Mouse (Mus musculus) macrophage (primary cell): ENCODE measurements around the gene Ptbp1. TPM values are rescaled to one million over a fixed set of nuclear protein-coding genes. Genes with fewer than 3 reads are reported as not detected.

Experiments used
- polyA plus RNA-seq: library from polyadenylated mRNA; stranded (reverse); fragments of 250-400 nt; gene quantifications from 3 replicates; pipeline ENCODE4 v1.2.4, GENCODE M21; 2018; ENCODE audit warnings: inconsistent platforms

Gene Ptbp1
- polyA plus RNA-seq, 1 experiment from 2014 or later: 143 TPM

Other genes starting within 250 kb of the Ptbp1 start
- not detected in 3 replicates for gene C2cd4c, start 240.4 kb upstream of the Ptbp1 start, polyA plus RNA-seq
- 0.15 to 0.53 TPM (median 0.38 TPM) in 3 replicates for gene Shc2, start 216.5 kb upstream of the Ptbp1 start, polyA plus RNA-seq
- gene Odf3l2, start 208.7 kb upstream of the Ptbp1 start, polyA plus RNA-seq: not detected in 3 replicates
- not detected in 3 replicates for gene Madcam1, start 189.9 kb upstream of the Ptbp1 start, polyA plus RNA-seq
- gene Tpgs1, start 185.1 kb upstream of the Ptbp1 start, polyA plus RNA-seq: 10.4 to 41.3 TPM (median 25.9 TPM) in 3 replicates
- gene Cdc34, start 172.2 kb upstream of the Ptbp1 start, polyA plus RNA-seq: 78.9 to 136 TPM (median 128 TPM) in 3 replicates
- 0.30 TPM in 1 of 3 replicates, not detected in the others for gene Gzmm, start 165.4 kb upstream of the Ptbp1 start, polyA plus RNA-seq
- gene Bsg, start 149.9 kb upstream of the Ptbp1 start, polyA plus RNA-seq: 331 to 456 TPM (median 356 TPM) in 3 replicates
- gene Hcn2, start 137.8 kb upstream of the Ptbp1 start, polyA plus RNA-seq: 0.30 to 1.6 TPM (median 0.40 TPM) in 3 replicates
- 11.4 to 13.9 TPM (median 11.7 TPM) in 3 replicates for gene Polrmt, start 107.8 kb upstream of the Ptbp1 start, polyA plus RNA-seq
- not detected in 3 replicates for gene Fgf22, start 99.4 kb upstream of the Ptbp1 start, polyA plus RNA-seq
- gene Rnf126, start 87.5 kb upstream of the Ptbp1 start, polyA plus RNA-seq: 20.1 to 34.6 TPM (median 21.2 TPM) in 3 replicates
- gene Fstl3, start 77.2 kb upstream of the Ptbp1 start, polyA plus RNA-seq: 0.12 to 0.67 TPM (median 0.47 TPM) in 3 replicates
- gene Prss57, start 63.5 kb upstream of the Ptbp1 start, polyA plus RNA-seq: not detected in 3 replicates
- 1.3 to 1.9 TPM (median 1.8 TPM) in 3 replicates for gene Palm, start 60.9 kb upstream of the Ptbp1 start, polyA plus RNA-seq
- gene Misp, start 33.4 kb upstream of the Ptbp1 start, polyA plus RNA-seq: 0.23 to 0.95 TPM (median 0.93 TPM) in 3 replicates
- 0.96 to 1.6 TPM (median 1.2 TPM) in 3 replicates for gene Prtn3, start 20.0 kb downstream of the Ptbp1 start, polyA plus RNA-seq
- 0.64 to 2.5 TPM (median 1.0 TPM) in 3 replicates for gene Plppr3, start 20.2 kb downstream of the Ptbp1 start, polyA plus RNA-seq
- gene Elane, start 31.8 kb downstream of the Ptbp1 start, polyA plus RNA-seq: 0.67 to 0.89 TPM in 2 of 3 replicates, not detected in the other
- not detected in 3 replicates for gene Cfd, start 36.4 kb downstream of the Ptbp1 start, polyA plus RNA-seq
- 10.6 to 18.8 TPM (median 16.5 TPM) in 3 replicates for gene Med16, start 54.5 kb downstream of the Ptbp1 start, polyA plus RNA-seq
- gene Gm26602, start 56.4 kb downstream of the Ptbp1 start, polyA plus RNA-seq: 5.7 TPM in 1 of 3 replicates, not detected in the others
- gene Kiss1r, start 62.5 kb downstream of the Ptbp1 start, polyA plus RNA-seq: 0.27 to 0.89 TPM (median 0.30 TPM) in 3 replicates
- 41.6 to 61.5 TPM (median 54.4 TPM) in 3 replicates for gene R3hdm4, start 66.8 kb downstream of the Ptbp1 start, polyA plus RNA-seq
- 13.8 to 37.4 TPM (median 29.1 TPM) in 3 replicates for gene Arid3a, start 72.6 kb downstream of the Ptbp1 start, polyA plus RNA-seq
- 11.4 to 31.4 TPM (median 18.8 TPM) in 3 replicates for gene Wdr18, start 105.7 kb downstream of the Ptbp1 start, polyA plus RNA-seq
- gene Grin3b, start 116.3 kb downstream of the Ptbp1 start, polyA plus RNA-seq: not detected in 3 replicates
- gene Tmem259, start 129.9 kb downstream of the Ptbp1 start, polyA plus RNA-seq: 37.3 to 67.6 TPM (median 52.3 TPM) in 3 replicates
- 4.0 to 9.8 TPM (median 4.7 TPM) in 3 replicates for gene Cnn2, start 134.2 kb downstream of the Ptbp1 start, polyA plus RNA-seq
- 3.3 to 10.6 TPM (median 4.0 TPM) in 3 replicates for gene Abca7, start 142.1 kb downstream of the Ptbp1 start, polyA plus RNA-seq
- 56.2 to 124 TPM (median 74.2 TPM) in 3 replicates for gene Arhgap45, start 162.2 kb downstream of the Ptbp1 start, polyA plus RNA-seq
- 51.6 to 65.8 TPM (median 54.3 TPM) in 3 replicates for gene Polr2e, start 185.4 kb downstream of the Ptbp1 start, polyA plus RNA-seq
- 427 to 512 TPM (median 481 TPM) in 3 replicates for gene Gpx4, start 192.7 kb downstream of the Ptbp1 start, polyA plus RNA-seq